ENCODE assay signal across 16 mouse cellular contexts in the genomic region with DNA sequence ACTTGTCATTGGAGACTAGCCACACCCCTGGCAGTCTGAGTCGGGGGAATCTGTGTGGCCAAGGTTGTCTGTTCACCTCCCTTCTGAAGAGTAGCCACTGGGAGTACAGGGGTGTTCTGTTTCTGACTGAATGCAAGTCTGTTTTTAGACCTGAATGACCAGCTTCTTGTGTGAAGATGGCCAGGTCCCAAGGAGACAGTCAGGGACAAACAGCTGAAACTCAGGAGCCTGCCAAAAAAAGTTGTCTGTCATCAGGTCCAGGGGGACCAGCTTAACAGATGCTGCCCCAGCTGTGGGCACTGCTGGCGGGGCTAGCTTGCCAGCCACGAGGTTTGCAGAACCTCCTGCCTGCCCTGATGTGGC. TPM values are rescaled to one million over a fixed set of nuclear protein-coding genes. Genes with fewer than 3 reads are reported as not detected.
A peak's percentile ranks its signal among the peaks of the same experiment; 100 is the strongest.
DNase-seq lines count a peak whose midpoint lies in the region; ATAC-seq and TF ChIP-seq lines count a peak whose summit lies in the region.
"Had no signal": no experiment of that assay in that cellular context is flagged by ENCODE, and none has a peak within 500 bp of the region (broad histone marks: within the 10 kb centered on the region; RNA-seq: fewer than 3 reads in every experiment).

No protein-coding gene starts in this region.

- no peak for TF ChIP-seq CTCF in heart, postnatal 0 days (IDR thresholded peaks at IDR 0.05; ENCODE audit: low read depth)

- H3K9ac ChIP-seq in heart, postnatal 0 days (replicated peaks; ENCODE audit: low read depth, low read length): 0 out of 2 replicates have a peak overlapping the region, but pooled peaks have one; percentile 7
- no peak overlapping the region for H3K9ac ChIP-seq in embryonic facial prominence, embryonic 12.5 days
- no peak overlapping the region for H3K9ac ChIP-seq in limb, embryonic 14.5 days (ENCODE audit: low read depth, low read length, severe bottlenecking)
- H3K9ac ChIP-seq: midbrain, embryonic 12.5 days had no signal

- H3K36me3 ChIP-seq in heart, postnatal 0 days (replicated peaks; ENCODE audit: control insufficient read depth, insufficient read depth, low read length): no peaks in the 10 kb centered on the region
- H3K36me3 ChIP-seq in embryonic facial prominence, embryonic 12.5 days: no peaks in the 10 kb centered on the region
- H3K36me3 ChIP-seq in limb, embryonic 14.5 days (ENCODE audit: control insufficient read depth, insufficient read depth, low read length): no peaks in the 10 kb centered on the region
- H3K36me3 ChIP-seq: hindbrain, embryonic 10.5 days; midbrain, embryonic 12.5 days had no signal

- no peak overlapping the region for H3K4me2 ChIP-seq in heart, postnatal 0 days (ENCODE audit: low read depth, low read length)
- no peak overlapping the region for H3K4me2 ChIP-seq in embryonic facial prominence, embryonic 12.5 days (replicated peaks)
- H3K4me2 ChIP-seq in limb, embryonic 14.5 days (replicated peaks; ENCODE audit: low read depth, low read length, severe bottlenecking): no peak overlapping the region
- H3K4me2 ChIP-seq: midbrain, embryonic 12.5 days had no signal

- no peak for DNase-seq in heart, postnatal 0 days (ENCODE audit: low spot score)
- DNase-seq in heart, adult 11 months: no peak
- DNase-seq in MN1 (ENCODE audit: low spot score): peak; percentile 70
- peak; percentile 34 for DNase-seq in limb, embryonic 14.5 days (ENCODE audit: low spot score)
- no peak for DNase-seq in adrenal gland, postnatal 14 days
- no peak for DNase-seq in thymus, adult 18-20 months
- no peak for DNase-seq in embryo, embryonic 10.5 days (ENCODE audit: low spot score)
- DNase-seq: cerebellum, adult 2 months; kidney, adult 2 months; layer of hippocampus, postnatal 36 days; spleen, adult 18-20 months had no signal

- H3K9me3 ChIP-seq in heart, postnatal 0 days (replicated peaks; ENCODE audit: control insufficient read depth, low read length): no peaks in the 10 kb centered on the region
- no peaks in the 10 kb centered on the region for H3K9me3 ChIP-seq in embryonic facial prominence, embryonic 12.5 days
- H3K9me3 ChIP-seq in limb, embryonic 14.5 days (ENCODE audit: control insufficient read depth, low read length): no peaks in the 10 kb centered on the region
- H3K9me3 ChIP-seq: hindbrain, embryonic 10.5 days; midbrain, embryonic 12.5 days had no signal

- no peak for TF ChIP-seq POLR2A in limb, embryonic 14.5 days (IDR thresholded peaks at IDR 0.05; ENCODE audit: borderline replicate concordance, extremely low read depth, insufficient read depth, insufficient read length)

- 20% methylated on average over 3 of the region's 3 CpGs for WGBS in heart, postnatal 0 days
- WGBS in embryonic facial prominence, embryonic 12.5 days: 29% methylated on average over 3 of the region's 3 CpGs
- 24% methylated on average over 3 of the region's 3 CpGs for WGBS in limb, embryonic 14.5 days

- peaks cover 5% of the 10 kb centered on the region for H3K4me1 ChIP-seq in heart, postnatal 0 days (ENCODE audit: control insufficient read depth, insufficient read depth)
- peaks cover 24% of the 10 kb centered on the region for H3K4me1 ChIP-seq in embryonic facial prominence, embryonic 12.5 days
- peaks cover 14% of the 10 kb centered on the region for H3K4me1 ChIP-seq in limb, embryonic 14.5 days (ENCODE audit: control insufficient read depth, insufficient read depth, low read length)

- peak overlapping the region; percentile 53 for H3K27ac ChIP-seq in heart, postnatal 0 days (ENCODE audit: low read depth)
- 0 out of 2 replicates have a peak overlapping the region, but pooled peaks have one; percentile 6 for H3K27ac ChIP-seq in embryonic facial prominence, embryonic 12.5 days
- no peak overlapping the region for H3K27ac ChIP-seq in limb, embryonic 14.5 days (replicated peaks; ENCODE audit: low read depth, low read length)
- H3K27ac ChIP-seq: hindbrain, embryonic 10.5 days; midbrain, embryonic 12.5 days had no signal

- no peak for ATAC-seq in heart, postnatal 0 days (ENCODE audit: insufficient read depth, low read depth)
- ATAC-seq in embryonic facial prominence, embryonic 12.5 days (ENCODE audit: insufficient number of reproducible peaks, insufficient read depth, low FRiP score, low TSS enrichment): no peak
- ATAC-seq in limb, embryonic 14.5 days (ENCODE audit: low FRiP score, low read depth): 0 out of 2 replicates have a peak, but pooled peaks have one; percentile 20

- no peak for TF ChIP-seq EP300 in heart, postnatal 0 days (IDR thresholded peaks at IDR 0.05; ENCODE audit: low read depth)

- no peaks in the 10 kb centered on the region for H3K27me3 ChIP-seq in heart, postnatal 0 days (ENCODE audit: control insufficient read depth, insufficient read depth, low read length)
- H3K27me3 ChIP-seq in embryonic facial prominence, embryonic 12.5 days: no peaks in the 10 kb centered on the region
- no peaks in the 10 kb centered on the region for H3K27me3 ChIP-seq in limb, embryonic 14.5 days (ENCODE audit: control insufficient read depth, insufficient read depth, low read length)

- H3K4me3 ChIP-seq in heart, postnatal 0 days (ENCODE audit: low read depth, low read length): no peak overlapping the region
- no peak overlapping the region for H3K4me3 ChIP-seq in embryonic facial prominence, embryonic 12.5 days
- H3K4me3 ChIP-seq in limb, embryonic 14.5 days (replicated peaks; ENCODE audit: low read length): no peak overlapping the region
- H3K4me3 ChIP-seq: hindbrain, embryonic 10.5 days; midbrain, embryonic 12.5 days had no signal

RNA-seq across cellular contexts. Expression of a gene that starts 15.5 kb away (rescaled TPM):
- total RNA-seq in heart, postnatal 0 days (2014; rRNA removed; ENCODE audit: low replicate concordance): not detected in 2 replicates
- 0.15 and 0.16 TPM in 2 replicates for polyA plus RNA-seq in heart, postnatal 0 days (2015; fragmentation: Nextera tagmentation; extraction: Ambion mirVana)
- polyA plus RNA-seq in embryonic facial prominence, embryonic 12.5 days (2016; fragmentation: Nextera tagmentation; extraction: Ambion mirVana): 0.65 and 0.69 TPM in 2 replicates
- polyA plus RNA-seq in limb, embryonic 14.5 days (2012; rRNA removed): 10.5 and 11.7 TPM in 2 replicates
- 1.6 and 3.1 TPM in 2 replicates for polyA plus RNA-seq in limb, embryonic 14.5 days (2014; fragmentation: Nextera tagmentation; extraction: Ambion mirVana)
- total RNA-seq in adrenal gland, postnatal 14 days (2021): 0.26 and 0.52 TPM in 2 replicates
- total RNA-seq: granulocyte monocyte progenitor cell, adult 5-6 weeks; MEL had no signal

RNA-seq across cellular contexts. Expression of a gene that starts 39.3 kb away (rescaled TPM):
- 1,588 and 1,940 TPM in 2 replicates for total RNA-seq in heart, postnatal 0 days (2014; rRNA removed; ENCODE audit: low replicate concordance)
- polyA plus RNA-seq in heart, postnatal 0 days (2015; fragmentation: Nextera tagmentation; extraction: Ambion mirVana): 1,219 and 1,312 TPM in 2 replicates
- polyA plus RNA-seq in embryonic facial prominence, embryonic 12.5 days (2016; fragmentation: Nextera tagmentation; extraction: Ambion mirVana): 1,462 TPM in 2 replicates
- 826 and 988 TPM in 2 replicates for polyA plus RNA-seq in limb, embryonic 14.5 days (2012; rRNA removed)
- polyA plus RNA-seq in limb, embryonic 14.5 days (2014; fragmentation: Nextera tagmentation; extraction: Ambion mirVana): 1,025 and 1,058 TPM in 2 replicates
- total RNA-seq in adrenal gland, postnatal 14 days (2021): 647 and 658 TPM in 2 replicates

RNA-seq across cellular contexts. Expression of a gene that starts 55.1 kb away (rescaled TPM):
- 5.2 and 26.7 TPM in 2 replicates for total RNA-seq in heart, postnatal 0 days (2014; rRNA removed; ENCODE audit: low replicate concordance)
- 8.7 and 9.6 TPM in 2 replicates for polyA plus RNA-seq in heart, postnatal 0 days (2015; fragmentation: Nextera tagmentation; extraction: Ambion mirVana)
- 11.0 and 12.3 TPM in 2 replicates for polyA plus RNA-seq in embryonic facial prominence, embryonic 12.5 days (2016; fragmentation: Nextera tagmentation; extraction: Ambion mirVana)
- polyA plus RNA-seq in limb, embryonic 14.5 days (2012; rRNA removed): 5.1 and 6.1 TPM in 2 replicates
- 8.2 and 9.4 TPM in 2 replicates for polyA plus RNA-seq in limb, embryonic 14.5 days (2014; fragmentation: Nextera tagmentation; extraction: Ambion mirVana)
- 5.5 and 6.6 TPM in 2 replicates for total RNA-seq in adrenal gland, postnatal 14 days (2021)

RNA-seq across cellular contexts. Expression of a gene that starts 55.3 kb away (rescaled TPM):
- 12.2 and 13.0 TPM in 2 replicates for total RNA-seq in heart, postnatal 0 days (2014; rRNA removed; ENCODE audit: low replicate concordance)
- polyA plus RNA-seq in heart, postnatal 0 days (2015; fragmentation: Nextera tagmentation; extraction: Ambion mirVana): 4.3 and 4.5 TPM in 2 replicates
- polyA plus RNA-seq in embryonic facial prominence, embryonic 12.5 days (2016; fragmentation: Nextera tagmentation; extraction: Ambion mirVana): 18.8 and 20.5 TPM in 2 replicates
- 13.6 and 13.9 TPM in 2 replicates for polyA plus RNA-seq in limb, embryonic 14.5 days (2012; rRNA removed)
- 19.2 and 20.5 TPM in 2 replicates for polyA plus RNA-seq in limb, embryonic 14.5 days (2014; fragmentation: Nextera tagmentation; extraction: Ambion mirVana)
- total RNA-seq in adrenal gland, postnatal 14 days (2021): 14.1 and 18.9 TPM in 2 replicates

Comparison
In these comparisons a context has a peak if more than half of its experiments do, and no peak if none do; other contexts are left out.
1. DNase-seq: peak in MN1 (single experiment) and limb, embryonic 14.5 days (single experiment); none in heart, postnatal 0 days (single experiment), heart, adult 11 months (single experiment), adrenal gland, postnatal 14 days (single experiment), thymus, adult 18-20 months (0 of 2) and embryo, embryonic 10.5 days (single experiment).